Mouse (Mus musculus) E14TG2a.4 (cell line): ENCODE measurements around the gene Runx3.

Experiments used
- CTCF ChIP-seq: conservative IDR thresholded peaks from 2 replicates; pipeline ENCODE4 v1.5.1; 2014; ENCODE audit warnings: low read length
- POU5F1 ChIP-seq: IDR thresholded peaks from 2 replicates; pipeline ENCODE4 v1.6.1; 2014; ENCODE audit warnings: low read length, borderline replicate concordance

- TF ChIP-seq CTCF (no peak), POU5F1 (no peak)
These were observed 14.9 kb downstream of the Runx3 start for GRCm38 (mm10) chr4:135135331-135135730.
